Mouse (Mus musculus) liver, embryonic 14.5 days (tissue): ENCODE measurements around the gene Hspa1a.

Source experiments
- CTCF ChIP-seq: IDR thresholded peaks from 2 replicates; pipeline ENCODE4 v1.5.1; 2016; ENCODE audit warnings: antibody characterized with exemption, low read depth, control low read depth
- EP300 ChIP-seq: IDR thresholded peaks from 2 replicates; pipeline ENCODE4 v1.6.1; 2016; ENCODE audit warnings: antibody characterized with exemption, low read depth

DNA sequence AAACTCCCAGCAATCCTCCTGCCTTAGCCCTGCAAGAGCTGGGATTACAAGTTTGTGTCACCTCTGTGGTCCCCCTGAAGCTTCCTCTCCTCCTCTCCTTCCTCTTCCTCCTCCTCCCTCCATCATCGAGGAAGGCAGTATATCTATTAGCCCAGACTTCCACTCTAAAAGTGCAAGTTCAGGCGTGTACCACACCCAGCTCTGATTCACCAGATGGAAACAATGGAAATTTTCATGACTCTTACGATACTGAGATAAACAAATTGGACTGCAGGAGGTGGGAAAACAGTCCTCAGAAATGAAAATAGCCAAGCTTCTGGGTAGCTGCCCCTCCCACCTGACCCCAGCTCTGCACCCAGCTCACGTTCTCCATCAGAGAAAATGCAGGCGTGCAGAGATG, 6.3 kb downstream of the Hspa1a start:
- TF ChIP-seq CTCF (no peak), EP300 (no peak)
